Mouse (Mus musculus) layer of hippocampus, adult 8-10 months (tissue): ENCODE results near the gene Sipa1l3. TPM values are rescaled to one million over a fixed set of nuclear protein-coding genes. Genes with fewer than 3 reads are reported as not detected.

Experiments
- DNase-seq, 2 experiments: peaks; one replicate each; pipeline ENCODE4 v3.0.0; 2022; ENCODE audit warnings: low spot score in 2 of 2
- total RNA-seq, 4 experiments: library from RNA; stranded (reverse); gene quantifications; 2 replicates each; pipeline ENCODE4 v1.2.4; 2022

Gene Sipa1l3
- total RNA-seq, result 100 to 1,000 TPM; 158 to 231 (median 197) TPM

- peak; percentile 95 to 97 for DNase-seq
Observed at GRCm38 (mm10) chr7:29518421-29519210, at the start of gene Sipa1l3. TSS of gene Sipa1l3 (minus strand) at chr7:29518641.

- DNase-seq, result no peak
Observed at GRCm38 (mm10) chr7:29563006-29563405, 44.6 kb upstream of the Sipa1l3 start.

GRCm38 (mm10) chr7:29561046-29561445 lies 42.6 kb upstream of the Sipa1l3 start:
- no peak for DNase-seq

- no peak for DNase-seq
Observed at GRCm38 (mm10) chr7:29559290-29559689, 40.8 kb upstream of the Sipa1l3 start.

- no peak for DNase-seq
Observed at GRCm38 (mm10) chr7:29558744-29559143, 40.3 kb upstream of the Sipa1l3 start.

- DNase-seq, result no peak
Observed at GRCm38 (mm10) chr7:29556283-29556682, 37.8 kb upstream of the Sipa1l3 start.

- DNase-seq, result no peak
Observed at GRCm38 (mm10) chr7:29555521-29555920, 37.1 kb upstream of the Sipa1l3 start.

- DNase-seq, result no peak
Observed at GRCm38 (mm10) chr7:29555051-29555450, 36.6 kb upstream of the Sipa1l3 start.

GRCm38 (mm10) chr7:29550691-29551090 lies 32.2 kb upstream of the Sipa1l3 start:
- no peak for DNase-seq

GRCm38 (mm10) chr7:29541608-29542007 lies 23.2 kb upstream of the Sipa1l3 start:
- no peak for DNase-seq

- no peak for DNase-seq
Observed at GRCm38 (mm10) chr7:29541186-29541585, 22.7 kb upstream of the Sipa1l3 start.

- no peak for DNase-seq
Observed at GRCm38 (mm10) chr7:29540631-29541030, 22.2 kb upstream of the Sipa1l3 start.

- DNase-seq, result peak; percentile 57 to 70
Observed at GRCm38 (mm10) chr7:29523700-29524099, 5.3 kb upstream of the Sipa1l3 start.

GRCm38 (mm10) chr7:29521841-29522575 lies 3.6 kb upstream of the Sipa1l3 start:
- peak; percentile 74 to 88 for DNase-seq

- DNase-seq, result no peak
Observed at GRCm38 (mm10) chr7:29521365-29521764, 2.9 kb upstream of the Sipa1l3 start.

- DNase-seq, result no peak
Observed at GRCm38 (mm10) chr7:29520794-29521193, 2.4 kb upstream of the Sipa1l3 start.

- DNase-seq, result peak; percentile 30 to 31
Observed at GRCm38 (mm10) chr7:29519211-29519550, 740 bp upstream of the Sipa1l3 start.

- no peak for DNase-seq
Observed at GRCm38 (mm10) chr7:29518054-29518420, 404 bp downstream of the Sipa1l3 start.

- peak; percentile 54 to 56 for DNase-seq
Observed at GRCm38 (mm10) chr7:29517178-29517577, 1.3 kb downstream of the Sipa1l3 start.

- DNase-seq, result no peak
Observed at GRCm38 (mm10) chr7:29515652-29516051, 2.8 kb downstream of the Sipa1l3 start.

GRCm38 (mm10) chr7:29512729-29513128 lies 5.7 kb downstream of the Sipa1l3 start:
- DNase-seq, result no peak

- DNase-seq, result no peak
Observed at GRCm38 (mm10) chr7:29511598-29512275, 6.7 kb downstream of the Sipa1l3 start.
